Comparison of ENCODE assay signal across 18 mouse cellular contexts in the genomic region with DNA sequence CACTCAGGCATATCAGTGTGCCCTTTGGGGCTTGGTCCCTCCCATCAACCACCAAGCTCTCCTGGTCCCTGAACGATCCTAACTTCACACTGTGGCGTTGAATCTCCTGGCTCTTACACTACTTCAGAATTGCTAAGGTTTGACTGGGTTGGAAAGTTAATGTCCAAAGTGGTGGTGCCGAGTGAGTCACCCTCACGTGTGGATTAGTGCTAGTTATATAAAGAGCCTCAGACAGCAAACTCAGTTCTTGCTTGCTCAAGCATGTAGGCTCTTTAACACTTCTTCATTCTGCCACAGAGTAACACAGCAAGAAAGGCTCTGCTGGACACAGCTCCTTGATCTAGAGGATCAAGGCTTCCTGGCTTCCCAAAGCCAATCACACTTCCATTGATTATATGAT. TPM values are rescaled to one million over a fixed set of nuclear protein-coding genes. Genes with fewer than 3 reads are reported as not detected.
DNase-seq lines count a peak whose midpoint lies in the region; ATAC-seq lines count a peak whose summit lies in the region.
"Had no signal": no experiment of that assay in that cellular context is flagged by ENCODE, and none has a peak within 500 bp of the region (broad histone marks: within the 10 kb centered on the region; RNA-seq: fewer than 3 reads in every experiment).

No protein-coding gene starts in this region.

- H3K27me3 ChIP-seq in midbrain, embryonic 10.5 days (ENCODE audit: low read depth, poor library complexity, severe bottlenecking): no peaks in the 10 kb centered on the region
- no peaks in the 10 kb centered on the region for H3K27me3 ChIP-seq in liver, embryonic 11.5 days (replicated peaks; ENCODE audit: control insufficient read depth, insufficient read depth, low read length)
- H3K27me3 ChIP-seq: liver, embryonic 12.5 days had no signal

- H3K4me1 ChIP-seq in midbrain, embryonic 10.5 days: peaks cover 16% of the 10 kb centered on the region
- H3K4me1 ChIP-seq in liver, embryonic 11.5 days (replicated peaks; ENCODE audit: control insufficient read depth, insufficient read depth, low read length): no peaks in the 10 kb centered on the region
- H3K4me1 ChIP-seq: limb, embryonic 10.5 days had no signal

- peak; percentile 8; the same call in 1 of the 2 replicates for ATAC-seq in frontal cortex, adult (ENCODE audit: low TSS enrichment)
- no peak for ATAC-seq in liver, embryonic 11.5 days (replicated peaks; ENCODE audit: low FRiP score)
- ATAC-seq: liver, embryonic 12.5 days; midbrain, embryonic 16.5 days had no signal

- H3K4me2 ChIP-seq in liver, embryonic 11.5 days: no peak overlapping the region
- H3K4me2 ChIP-seq: liver, embryonic 12.5 days; lung, embryonic 14.5 days had no signal

- no peaks in the 10 kb centered on the region for H3K9me3 ChIP-seq in midbrain, embryonic 10.5 days (replicated peaks)
- H3K9me3 ChIP-seq in liver, embryonic 11.5 days (ENCODE audit: control insufficient read depth, low read length): no peaks in the 10 kb centered on the region
- H3K9me3 ChIP-seq: forebrain, embryonic 10.5 days; hindbrain, embryonic 10.5 days; limb, embryonic 10.5 days; liver, embryonic 12.5 days had no signal

- no peak overlapping the region for H3K9ac ChIP-seq in liver, embryonic 11.5 days (ENCODE audit: low read depth, low read length)
- H3K9ac ChIP-seq: liver, embryonic 12.5 days; lung, embryonic 14.5 days had no signal

- H3K4me3 ChIP-seq in midbrain, embryonic 10.5 days: no peak overlapping the region
- H3K4me3 ChIP-seq in liver, embryonic 11.5 days (ENCODE audit: low read depth, low read length): no peak overlapping the region
- H3K4me3 ChIP-seq: forebrain, embryonic 10.5 days; hindbrain, embryonic 10.5 days; limb, embryonic 10.5 days; liver, embryonic 12.5 days had no signal

- H3K27ac ChIP-seq in midbrain, embryonic 10.5 days (replicated peaks): no peak overlapping the region
- no peak overlapping the region for H3K27ac ChIP-seq in liver, embryonic 11.5 days (ENCODE audit: low read depth, low read length)
- H3K27ac ChIP-seq: forebrain, embryonic 10.5 days; hindbrain, embryonic 10.5 days; limb, embryonic 10.5 days; liver, embryonic 12.5 days; stomach, postnatal 0 days had no signal

- no peaks in the 10 kb centered on the region for H3K36me3 ChIP-seq in midbrain, embryonic 10.5 days
- no peaks in the 10 kb centered on the region for H3K36me3 ChIP-seq in liver, embryonic 11.5 days (ENCODE audit: control insufficient read depth, insufficient read depth, low read length)
- H3K36me3 ChIP-seq: forebrain, embryonic 10.5 days; hindbrain, embryonic 10.5 days; limb, embryonic 10.5 days; liver, embryonic 12.5 days had no signal

- WGBS in midbrain, embryonic 10.5 days: 58% methylated on average over 4 of the region's 4 CpGs
- WGBS in liver, embryonic 11.5 days: 86% methylated on average over 4 of the region's 4 CpGs

- no peak for DNase-seq in frontal cortex, adult 2 months (ENCODE audit: extremely low spot score in 1 of 2, low spot score in 1 of 2)
- peak; percentile 70 for DNase-seq in kidney, adult 9 months
- DNase-seq in kidney, postnatal 10 days: no peak
- DNase-seq in B cell, adult 2 months: peak; percentile 76 to 83
- DNase-seq in kidney, postnatal 36 days: peak; percentile 34 to 67
- DNase-seq in midbrain, embryonic 10.5 days (ENCODE audit: low spot score): no peak
- DNase-seq in liver, embryonic 11.5 days (ENCODE audit: low spot score): no peak
- DNase-seq: cerebellum, adult 9-11 months; lung, embryonic 14.5 days; right cerebral cortex, adult 18-20 months; thymus, postnatal 14 days had no signal

RNA-seq across cellular contexts. Expression of gene Ankrd33b, which starts 35.8 kb away (rescaled TPM):
- 25.4 and 26.0 TPM in 2 replicates for polyA plus RNA-seq in frontal cortex, adult 2 months (2012; rRNA removed)
- polyA plus RNA-seq in midbrain, embryonic 10.5 days (2016; fragmentation: Nextera tagmentation; extraction: Ambion mirVana): 0.56 and 0.77 TPM in 2 replicates
- 0.64 and 1.2 TPM in 2 replicates for polyA plus RNA-seq in liver, embryonic 11.5 days (2014; fragmentation: Nextera tagmentation; extraction: Ambion mirVana)

Comparison
In these comparisons a context has a peak if more than half of its experiments do, and no peak if none do; other contexts are left out.
1. DNase-seq: peak in kidney, adult 9 months (single experiment), B cell, adult 2 months (2 of 2) and kidney, postnatal 36 days (2 of 2); none in frontal cortex, adult 2 months (0 of 2), kidney, postnatal 10 days (single experiment), midbrain, embryonic 10.5 days (single experiment) and liver, embryonic 11.5 days (single experiment).
2. RNA of gene Ankrd33b, which starts 35.8 kb away (polyA plus RNA-seq): 25.4 to 26.0 TPM in frontal cortex, adult 2 months; 0.64 to 1.2 TPM in liver, embryonic 11.5 days and 0.56 to 0.77 TPM in midbrain, embryonic 10.5 days; every median in the first group is over 10 times any median in the second.